Mouse (Mus musculus) skeletal muscle tissue, postnatal 0 days (tissue): ENCODE measurements around the gene Ifna16. TPM values are rescaled to one million over a fixed set of nuclear protein-coding genes. Genes with fewer than 3 reads are reported as not detected.

Experiments used
- polyA plus RNA-seq: library from polyadenylated mRNA; unstranded; fragments of >200 nt; fragmentation: Nextera tagmentation; extraction: Ambion mirVana; gene quantifications from 2 replicates; pipeline ENCODE4 v1.2.1, GENCODE M21; 2015

Gene Ifna16
- polyA plus RNA-seq, result not detected in 2 replicates

DNA sequence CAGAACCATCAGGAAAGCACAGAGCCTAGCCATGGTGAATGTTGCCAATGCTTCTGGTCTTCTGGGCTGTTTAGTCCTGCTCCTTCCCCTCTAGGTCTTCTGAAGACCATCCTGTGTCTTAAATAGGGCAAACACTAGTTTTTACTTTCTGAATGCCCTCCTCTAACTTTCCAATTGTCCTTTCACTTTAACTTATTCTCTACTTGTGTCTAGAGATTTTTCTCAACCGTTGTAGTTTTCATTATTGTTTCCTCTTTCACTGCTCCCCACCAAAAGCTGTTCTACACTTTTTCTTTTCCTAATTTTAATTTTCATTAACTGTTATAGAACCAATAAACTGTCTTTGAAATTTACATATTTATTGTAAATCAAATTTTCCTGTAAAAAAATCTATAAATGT, at the start of gene Ifna16:
Gene Ifna16, minus strand, starts transcription at position 101 of the 400 bp plus-strand sequence.

DNA sequence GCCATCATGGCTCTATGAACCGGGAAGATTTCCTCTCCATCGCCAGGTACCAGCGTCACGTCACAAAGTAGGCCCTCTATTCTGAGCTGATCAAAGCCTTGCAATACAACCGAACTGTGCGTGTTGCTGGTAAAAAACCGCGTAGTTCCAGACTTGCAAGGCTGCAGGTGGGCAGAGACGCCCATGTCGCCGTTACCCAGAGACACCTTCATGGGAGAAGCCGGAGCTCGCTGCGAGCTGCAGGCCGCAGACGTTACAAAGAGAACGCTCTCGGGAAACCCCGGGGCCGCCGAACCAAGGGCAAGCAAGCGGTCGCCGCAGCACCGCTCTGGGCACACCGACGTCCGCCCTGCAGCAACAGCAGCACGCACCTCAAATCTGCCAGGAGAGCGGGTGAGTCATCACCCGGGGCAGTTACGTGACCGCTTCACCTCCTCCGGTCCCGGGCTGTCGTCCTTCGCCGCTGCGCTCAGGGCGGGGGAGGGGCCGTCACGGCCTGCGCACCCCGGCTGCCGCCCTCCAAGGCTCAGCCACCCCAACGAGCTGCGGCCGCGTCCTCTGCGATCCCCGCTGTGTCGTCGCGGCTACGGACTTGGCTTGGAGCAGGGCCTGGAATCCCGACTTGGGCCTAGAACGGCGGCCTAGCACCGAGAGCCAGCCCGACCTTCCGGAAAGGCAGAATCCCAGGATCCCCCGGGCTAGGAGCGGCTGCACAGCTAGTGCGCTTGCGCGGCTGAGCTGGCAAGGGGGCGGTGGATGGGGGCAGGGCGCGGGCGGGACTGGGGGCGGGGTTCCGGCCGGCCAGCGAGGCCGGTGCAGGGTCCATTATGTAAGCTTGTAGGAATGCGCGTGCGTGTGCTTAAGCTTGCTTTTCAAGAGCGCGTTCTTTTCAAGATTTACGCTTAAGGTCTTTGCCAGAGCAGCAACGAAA, 45.3 kb upstream of the Ifna16 start, which contains the start of the genes Gm26566 and Klhl9:
Gene Gm26566, plus strand, starts transcription at position 15 of the 931 bp plus-strand sequence.
Gene Klhl9, minus strand, starts transcription at position 675 of the 931 bp plus-strand sequence.

DNA sequence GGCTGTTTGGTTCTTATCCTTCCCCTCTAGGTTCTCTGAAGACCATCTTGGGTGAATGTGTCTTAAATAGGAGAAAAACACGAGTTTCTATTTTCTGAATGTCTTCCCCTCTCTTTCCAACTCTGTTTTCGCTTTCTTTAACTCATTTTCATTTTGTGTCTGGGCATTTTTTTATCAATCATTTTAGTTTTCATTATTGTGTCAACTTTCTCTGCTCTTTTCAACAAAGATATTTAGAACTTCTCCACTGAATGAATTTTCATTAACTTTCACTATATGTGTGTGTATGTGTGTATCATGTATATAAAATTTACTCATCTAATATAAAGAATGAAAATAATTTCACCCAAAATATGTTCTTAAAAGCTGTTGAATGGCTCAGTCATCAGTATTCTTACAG, 14.5 kb upstream of the Ifna16 start, which contains the start of gene Ifnab:
Gene Ifnab, minus strand, starts transcription at position 101 of the 400 bp plus-strand sequence.

DNA sequence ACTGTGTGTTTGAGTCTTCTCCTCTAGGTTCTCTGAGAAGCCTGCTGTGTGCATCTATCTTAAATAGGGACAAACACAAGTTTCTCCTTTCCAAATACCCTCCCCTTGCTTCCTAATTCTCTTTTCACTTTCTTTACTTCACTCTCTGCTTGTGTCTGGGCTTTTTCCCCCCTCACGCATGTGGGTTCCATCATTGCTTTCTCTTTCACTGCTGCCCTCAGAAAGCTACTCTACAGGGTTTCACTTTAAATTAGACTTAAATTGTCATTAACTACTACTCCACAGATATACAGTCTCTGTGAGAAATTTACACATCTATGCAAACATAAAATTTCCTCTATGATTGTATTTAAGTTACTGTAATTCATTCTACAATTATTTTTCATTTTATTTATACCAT, 7.1 kb upstream of the Ifna16 start, which contains the start of gene Ifna2:
Gene Ifna2, minus strand, starts transcription at position 101 of the 400 bp plus-strand sequence.

DNA sequence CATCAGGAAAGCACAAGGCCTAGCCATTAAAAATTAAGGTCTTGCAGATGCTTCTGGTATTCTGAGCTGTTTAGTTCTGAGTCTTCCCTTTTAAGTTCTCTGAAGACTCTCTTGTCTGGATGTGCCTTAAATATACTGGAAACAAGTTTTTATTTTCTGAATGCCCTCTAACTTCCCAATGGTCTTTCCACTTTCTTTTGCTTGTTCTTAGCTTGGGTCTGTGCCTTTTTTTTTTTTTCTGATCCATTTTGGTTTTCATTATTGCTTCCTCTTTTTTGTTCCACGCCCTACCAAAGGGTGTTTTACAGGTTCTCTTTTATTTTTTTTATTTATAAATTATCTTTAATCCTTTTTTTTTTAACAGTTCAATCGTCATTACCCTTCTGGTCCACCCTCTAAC, 32.4 kb downstream of the Ifna16 start, which contains the start of gene Ifna13:
Gene Ifna13, minus strand, starts transcription at position 101 of the 400 bp plus-strand sequence.

DNA sequence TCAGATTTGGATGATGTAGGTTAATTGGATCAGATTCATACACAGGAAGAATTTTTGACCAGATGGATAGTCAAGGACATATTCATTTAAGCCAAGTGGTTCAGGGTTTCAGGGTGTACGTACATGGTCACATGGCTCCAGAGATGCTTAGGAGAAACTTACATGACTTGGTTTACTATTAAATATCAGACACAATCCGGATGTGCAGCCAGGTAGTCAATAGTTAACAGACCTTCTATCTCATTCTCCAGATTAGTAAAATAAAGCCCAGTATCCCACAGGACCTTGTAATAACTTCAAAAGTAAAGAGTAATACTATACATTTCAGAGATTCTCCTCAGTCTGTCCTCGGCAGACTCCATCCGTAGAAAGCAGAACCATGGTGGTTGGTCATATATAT, 42.4 kb downstream of the Ifna16 start, which contains the start of gene C87499:
Gene C87499, minus strand, starts transcription at position 101 of the 400 bp plus-strand sequence.

Other genes starting within 250 kb of the Ifna16 start
- 6.1 and 7.3 TPM in 2 replicates for gene Hacd4, start 238.0 kb downstream of the Ifna16 start, polyA plus RNA-seq
- not detected in 2 replicates for gene Ifnb1, start 154.2 kb downstream of the Ifna16 start, polyA plus RNA-seq
- gene Ifna15, start 118.7 kb downstream of the Ifna16 start, polyA plus RNA-seq, result not detected in 2 replicates
- gene Ifna14, start 105.1 kb downstream of the Ifna16 start, polyA plus RNA-seq, result not detected in 2 replicates
- not detected in 2 replicates for gene Ifna9, start 84.5 kb downstream of the Ifna16 start, polyA plus RNA-seq
- not detected in 2 replicates for gene Ifna12, start 73.5 kb downstream of the Ifna16 start, polyA plus RNA-seq
- gene C87499, start 42.5 kb downstream of the Ifna16 start, polyA plus RNA-seq, result not detected in 2 replicates
- gene Ifna13, start 32.5 kb downstream of the Ifna16 start, polyA plus RNA-seq, result not detected in 2 replicates
- gene Ifna2, start 7.0 kb upstream of the Ifna16 start, polyA plus RNA-seq, result not detected in 2 replicates
- gene Ifnab, start 14.4 kb upstream of the Ifna16 start, polyA plus RNA-seq, result not detected in 2 replicates
- 0.13 and 0.36 TPM in 2 replicates for gene Gm26566, start 44.9 kb upstream of the Ifna16 start, polyA plus RNA-seq
- 48.9 and 52.6 TPM in 2 replicates for gene Klhl9, start 45.5 kb upstream of the Ifna16 start, polyA plus RNA-seq
- not detected in 2 replicates for gene Gm13271, start 77.9 kb upstream of the Ifna16 start, polyA plus RNA-seq
- gene Gm13283, start 83.2 kb upstream of the Ifna16 start, polyA plus RNA-seq, result 0.15 and 0.18 TPM in 2 replicates
- gene Gm13290, start 96.9 kb upstream of the Ifna16 start, polyA plus RNA-seq, result 0.15 TPM in 1 of 2 replicates, not detected in the other
- not detected in 2 replicates for gene Gm13289, start 100.0 kb upstream of the Ifna16 start, polyA plus RNA-seq
- gene Gm13272, start 102.9 kb upstream of the Ifna16 start, polyA plus RNA-seq, result not detected in 2 replicates
- 0.26 and 0.27 TPM in 2 replicates for gene Ifnz, start 105.2 kb upstream of the Ifna16 start, polyA plus RNA-seq
- not detected in 2 replicates for gene Gm13276, start 108.8 kb upstream of the Ifna16 start, polyA plus RNA-seq
- gene Gm13277, start 111.7 kb upstream of the Ifna16 start, polyA plus RNA-seq, result not detected in 2 replicates
- not detected in 2 replicates for gene Gm13278, start 114.6 kb upstream of the Ifna16 start, polyA plus RNA-seq
- not detected in 2 replicates for gene Gm13275, start 117.6 kb upstream of the Ifna16 start, polyA plus RNA-seq
- gene Gm13279, start 120.5 kb upstream of the Ifna16 start, polyA plus RNA-seq, result not detected in 2 replicates
- gene Gm13285, start 122.7 kb upstream of the Ifna16 start, polyA plus RNA-seq, result 0.47 and 1.0 TPM in 2 replicates
- gene Gm13287, start 126.3 kb upstream of the Ifna16 start, polyA plus RNA-seq, result not detected in 2 replicates
- 0.10 TPM in 1 of 2 replicates, not detected in the other for gene Gm13288, start 128.6 kb upstream of the Ifna16 start, polyA plus RNA-seq
- gene Ifna7, start 139.3 kb upstream of the Ifna16 start, polyA plus RNA-seq, result not detected in 2 replicates
- gene Ifna11, start 143.0 kb upstream of the Ifna16 start, polyA plus RNA-seq, result not detected in 2 replicates
- not detected in 2 replicates for gene Ifna6, start 150.5 kb upstream of the Ifna16 start, polyA plus RNA-seq
- not detected in 2 replicates for gene Ifna5, start 158.6 kb upstream of the Ifna16 start, polyA plus RNA-seq
- gene Ifna4, start 164.9 kb upstream of the Ifna16 start, polyA plus RNA-seq, result not detected in 2 replicates
- not detected in 2 replicates for gene Ifna1, start 173.2 kb upstream of the Ifna16 start, polyA plus RNA-seq
- gene Ifne, start 203.3 kb upstream of the Ifna16 start, polyA plus RNA-seq, result not detected in 2 replicates